Mouse (Mus musculus): ENCODE results near the gene Il1b. TPM values are rescaled to one million over a fixed set of nuclear protein-coding genes. Genes with fewer than 3 reads are reported as not detected.

The Il1b gene
- polyA plus RNA-seq (2014; fragmentation: Illumina TruSeq; extraction: RNeasy Lipid Tissue Mini Kit (QIAGEN cat#74804); ENCODE audit: low read depth, low replicate concordance), result 1.5 TPM

DNA sequence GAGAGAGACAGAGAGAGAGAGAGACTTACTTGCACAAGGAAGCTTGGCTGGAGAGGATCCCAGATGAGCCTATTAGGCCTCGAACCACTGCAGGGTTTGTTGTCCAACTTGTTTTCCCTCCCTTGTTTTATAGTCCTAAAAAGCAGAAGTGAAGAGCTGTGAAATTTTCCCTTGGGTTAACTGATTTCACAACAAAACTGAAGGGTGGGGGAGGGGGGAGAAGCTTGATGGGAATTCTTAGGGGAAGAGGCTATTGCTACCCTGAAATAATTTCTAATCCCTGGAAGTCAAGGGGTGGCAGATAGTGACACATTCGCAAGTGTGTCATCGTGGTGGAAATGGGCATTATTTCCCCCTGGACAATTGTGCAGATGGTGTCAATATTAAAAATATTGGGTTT, at the start of gene Il1b:
Gene Il1b, minus strand, starts transcription at position 101 of the 400 bp plus-strand sequence.

Other genes starting within 250 kb of the Il1b start
- 14.2 TPM for gene Chchd5, start 241.4 kb downstream of the Il1b start, polyA plus RNA-seq (2014; fragmentation: Illumina TruSeq; extraction: RNeasy Lipid Tissue Mini Kit (QIAGEN cat#74804); ENCODE audit: low read depth, low replicate concordance)
- gene Slc20a1, start 172.4 kb downstream of the Il1b start, polyA plus RNA-seq (2014; fragmentation: Illumina TruSeq; extraction: RNeasy Lipid Tissue Mini Kit (QIAGEN cat#74804); ENCODE audit: low read depth, low replicate concordance), result 45.6 TPM
- 0.24 TPM for gene Ckap2l, start 73.9 kb downstream of the Il1b start, polyA plus RNA-seq (2014; fragmentation: Illumina TruSeq; extraction: RNeasy Lipid Tissue Mini Kit (QIAGEN cat#74804); ENCODE audit: low read depth, low replicate concordance)
- not detected for gene Il1a, start 61.2 kb downstream of the Il1b start, polyA plus RNA-seq (2014; fragmentation: Illumina TruSeq; extraction: RNeasy Lipid Tissue Mini Kit (QIAGEN cat#74804); ENCODE audit: low read depth, low replicate concordance)
- not detected for gene F830045P16Rik, start 165.5 kb upstream of the Il1b start, polyA plus RNA-seq (2014; fragmentation: Illumina TruSeq; extraction: RNeasy Lipid Tissue Mini Kit (QIAGEN cat#74804); ENCODE audit: low read depth, low replicate concordance)
- 33.3 TPM for gene Sirpa, start 221.7 kb upstream of the Il1b start, polyA plus RNA-seq (2014; fragmentation: Illumina TruSeq; extraction: RNeasy Lipid Tissue Mini Kit (QIAGEN cat#74804); ENCODE audit: low read depth, low replicate concordance)